Mouse (Mus musculus) adrenal gland, postnatal 36 days (tissue): ENCODE measurements around the gene Metap1d. TPM values are rescaled to one million over a fixed set of nuclear protein-coding genes. Genes with fewer than 3 reads are reported as not detected.

Source experiments
- DNase-seq, 2 experiments: peaks; one replicate each; pipeline ENCODE4 v3.0.0; 2021; ENCODE audit warnings: mixed read lengths in 1 of 2
- total RNA-seq, 2 experiments: library from RNA; stranded (reverse); gene quantifications; 2 replicates each; pipeline ENCODE4 v1.2.3; 2021

Gene Metap1d
- total RNA-seq, 2 experiments from 2014 or later, result 27.5 to 30.6 TPM

GRCm38 (mm10) chr2:71475311-71475710 lies 22.2 kb downstream of the Metap1d start:
- DNase-seq, result no peak

DNA sequence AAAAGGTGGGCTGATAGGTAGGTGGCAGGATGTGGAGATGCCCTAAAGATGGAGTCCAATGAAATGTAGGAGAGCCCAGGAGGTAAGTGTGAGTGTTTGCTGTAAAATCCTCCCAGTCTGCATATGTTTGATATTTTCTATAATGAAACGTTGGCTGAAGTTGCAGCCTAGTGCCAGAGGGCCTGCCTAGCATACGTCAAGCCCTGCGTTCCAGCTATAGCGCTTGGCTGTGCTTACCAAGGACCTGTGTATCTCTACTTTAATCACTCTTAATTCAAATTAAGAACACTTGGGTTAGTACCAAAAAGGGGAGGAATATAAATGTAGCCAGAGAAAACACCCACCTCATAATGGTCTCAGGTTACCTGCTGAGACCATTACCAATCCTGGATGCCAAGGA lies 22.7 kb downstream of the Metap1d start:
- no peak for DNase-seq

DNA sequence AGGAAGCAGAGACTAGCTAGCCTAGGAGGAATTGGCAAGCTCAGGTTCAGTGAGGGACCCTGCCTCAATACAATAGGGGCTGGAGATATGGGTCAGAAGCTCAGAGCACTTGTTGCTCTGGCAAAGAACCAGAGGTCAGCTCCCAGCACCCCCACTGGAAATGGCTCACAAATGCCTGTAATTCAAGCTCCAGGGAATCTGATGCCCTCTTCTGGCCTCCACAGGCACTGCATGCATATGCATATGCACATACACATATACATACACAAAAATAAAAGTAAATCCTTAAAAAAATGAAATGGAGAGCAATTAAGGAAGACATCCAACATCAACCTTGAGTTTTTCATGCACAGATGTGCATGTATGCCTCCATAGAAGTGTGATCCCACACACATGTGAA lies 24.7 kb downstream of the Metap1d start:
- no peak for DNase-seq

DNA sequence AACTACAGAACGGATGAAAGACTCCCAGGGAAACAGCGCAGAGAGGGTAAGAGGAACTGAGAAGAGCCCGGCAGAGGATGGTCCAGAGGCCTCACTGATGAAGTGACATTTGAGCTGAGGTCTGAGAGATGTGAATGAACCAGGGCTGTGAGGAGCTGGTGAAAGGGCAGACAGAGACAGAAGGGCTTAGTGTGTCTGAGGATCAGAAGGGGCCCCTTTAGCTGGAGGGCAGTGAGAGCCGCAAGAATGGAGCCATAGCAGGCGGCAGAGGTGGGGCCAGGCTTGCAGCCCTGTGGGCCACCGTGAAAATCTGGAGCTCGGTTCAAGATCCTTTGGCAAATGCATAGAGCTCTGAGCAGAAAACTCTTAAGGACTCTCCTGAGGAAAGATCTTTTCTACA lies 26.8 kb downstream of the Metap1d start:
- no peak for DNase-seq

DNA sequence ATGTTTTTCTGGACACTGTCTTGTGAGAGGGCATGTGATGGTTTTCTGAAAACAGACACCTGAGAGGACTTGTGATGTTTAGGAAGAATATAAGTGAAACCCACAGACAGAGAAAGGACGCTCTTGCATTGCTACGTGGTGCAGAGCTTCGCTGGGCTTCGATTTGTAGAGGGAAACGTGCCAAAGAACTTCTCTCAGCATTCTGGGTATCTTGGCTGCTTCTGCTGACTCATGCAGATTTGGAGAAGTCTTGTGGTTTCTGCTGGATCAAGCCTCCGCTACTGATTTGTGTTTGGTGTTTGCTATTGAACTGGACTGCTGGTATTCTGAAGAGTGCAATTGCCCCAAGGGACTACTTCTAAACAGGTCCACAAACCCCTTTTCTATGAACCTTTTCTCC lies 28.7 kb downstream of the Metap1d start:
- DNase-seq, result no peak

DNA sequence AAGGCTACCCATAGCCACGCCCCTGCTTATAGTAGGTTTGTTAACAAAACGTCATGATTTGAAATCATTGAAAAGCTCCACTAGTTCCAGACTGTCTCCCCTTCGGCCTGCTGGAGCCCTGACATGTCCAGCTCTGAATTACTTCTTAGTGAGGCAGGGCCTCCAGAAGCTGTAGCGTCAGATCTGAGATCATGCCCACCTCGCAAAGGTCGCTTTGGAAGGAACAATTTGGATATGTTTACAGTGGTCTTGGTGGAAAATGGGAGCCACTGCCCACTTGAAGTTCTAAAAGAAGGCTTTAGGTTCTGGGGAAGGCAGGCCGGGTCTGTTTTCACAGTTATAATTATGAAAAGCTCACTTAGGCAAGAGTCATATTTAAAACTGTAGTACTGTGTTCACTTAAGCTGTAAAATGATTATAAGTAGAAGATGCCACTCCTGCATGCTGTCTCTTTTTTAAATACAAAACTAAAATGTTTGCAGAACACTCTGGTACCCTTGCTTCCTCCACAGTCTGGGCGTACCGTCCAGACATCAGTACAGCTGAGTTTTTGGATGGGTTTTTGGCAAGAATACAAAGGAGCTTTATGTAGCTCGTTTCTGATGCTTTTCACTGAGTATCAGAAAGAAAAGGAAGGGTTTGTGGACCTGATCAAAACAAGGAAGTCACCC lies 30.1 kb downstream of the Metap1d start:
- DNase-seq, result no peak

DNA sequence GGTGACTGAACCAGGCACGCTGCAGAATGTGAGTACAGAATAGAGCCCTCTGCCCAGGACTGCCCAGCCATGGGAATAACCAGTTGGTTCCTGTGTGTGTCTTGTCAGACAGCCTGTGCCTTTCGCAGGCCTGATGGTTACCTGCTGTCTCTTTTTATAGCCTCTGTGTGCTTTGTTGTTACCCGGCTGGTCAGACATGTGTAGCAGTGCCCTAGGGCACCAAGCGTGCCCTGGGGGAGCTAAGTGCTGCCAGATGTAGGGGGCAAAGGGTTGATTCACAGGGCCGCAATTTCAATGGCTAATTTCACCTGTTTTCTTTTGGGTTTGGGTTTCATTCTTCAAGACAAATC lies 30.6 kb downstream of the Metap1d start:
- no peak for DNase-seq

- DNase-seq, result no peak
Observed at GRCm38 (mm10) chr2:71491295-71491694, 38.2 kb downstream of the Metap1d start.

GRCm38 (mm10) chr2:71493161-71493683 lies 40.1 kb downstream of the Metap1d start:
- DNase-seq, result no peak

- no peak for DNase-seq
Observed at GRCm38 (mm10) chr2:71494503-71494902, 41.4 kb downstream of the Metap1d start.

DNA sequence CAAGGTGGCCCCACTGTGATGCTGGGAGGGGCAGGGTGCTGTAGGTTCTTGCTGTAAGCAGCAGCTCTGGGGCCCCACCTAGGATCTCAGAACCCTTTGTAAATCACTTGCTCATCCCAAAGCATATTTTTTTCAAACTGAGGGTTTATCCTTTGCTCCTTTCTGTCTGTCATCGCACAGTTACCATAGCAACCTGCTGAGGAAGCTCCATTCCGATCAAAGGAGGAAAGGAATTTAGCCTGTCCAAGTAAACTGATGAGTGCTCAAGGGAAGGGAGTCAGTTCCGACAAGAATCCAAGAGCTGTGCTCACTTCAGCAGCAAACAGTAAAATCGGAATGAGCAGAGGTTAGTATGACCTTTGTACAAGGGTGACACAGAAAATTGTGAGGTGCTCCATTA lies 41.9 kb downstream of the Metap1d start:
- no peak for DNase-seq

DNA sequence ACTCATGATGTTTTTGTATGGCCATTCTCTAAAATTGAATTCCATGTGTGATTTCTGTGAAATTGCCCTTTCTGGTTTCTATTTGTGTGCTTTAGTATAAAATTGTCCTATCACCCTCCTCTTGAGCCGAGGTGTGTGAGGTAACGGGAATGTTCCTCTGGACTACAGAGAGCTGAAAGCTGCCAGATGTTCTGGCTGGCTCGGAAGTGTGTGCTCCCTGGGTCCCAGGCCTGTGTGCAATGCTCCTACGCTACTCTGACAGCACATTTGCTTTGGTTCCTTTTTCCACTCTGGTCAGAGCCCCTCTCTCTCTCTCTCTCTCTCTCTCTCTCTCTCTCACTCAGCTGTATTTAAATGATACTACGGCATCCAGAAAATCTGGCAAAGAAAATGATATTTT lies 44.1 kb downstream of the Metap1d start:
- DNase-seq, result no peak

GRCm38 (mm10) chr2:71499276-71500230 lies 46.5 kb downstream of the Metap1d start:
- DNase-seq, result peak; percentile 14 to 20

GRCm38 (mm10) chr2:71504852-71505251 lies 51.8 kb downstream of the Metap1d start:
- no peak for DNase-seq

- no peak for DNase-seq
Observed at GRCm38 (mm10) chr2:71511209-71511608, 58.1 kb downstream of the Metap1d start.

DNA sequence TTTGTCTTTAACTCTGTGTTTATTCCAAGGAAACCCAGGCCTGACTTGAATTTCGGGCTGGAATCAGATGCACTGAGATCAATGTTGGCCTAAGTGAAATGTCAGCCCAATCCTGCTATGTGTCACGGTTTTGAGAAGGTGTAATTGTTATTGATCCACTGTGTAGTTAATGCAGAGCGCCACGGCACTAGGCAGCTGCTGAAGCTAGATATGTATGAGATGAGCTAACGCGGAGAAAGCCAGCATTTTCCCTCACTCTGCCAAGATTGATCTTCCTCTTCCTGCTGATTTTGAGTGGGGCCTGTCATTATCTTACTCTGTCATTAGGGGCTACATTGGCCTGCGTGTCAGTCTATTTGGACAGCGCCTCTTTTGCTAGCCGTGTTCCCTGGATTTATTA lies 59.2 kb downstream of the Metap1d start:
- DNase-seq, result no peak

GRCm38 (mm10) chr2:71516995-71517394 lies 63.9 kb downstream of the Metap1d start:
- DNase-seq, result no peak

GRCm38 (mm10) chr2:71517466-71518099 lies 64.5 kb downstream of the Metap1d start:
- DNase-seq, result no peak

- no peak for DNase-seq
Observed at GRCm38 (mm10) chr2:71522871-71523270, 69.8 kb downstream of the Metap1d start.

- no peak for DNase-seq
Observed at GRCm38 (mm10) chr2:71523431-71523830, 70.4 kb downstream of the Metap1d start.

DNA sequence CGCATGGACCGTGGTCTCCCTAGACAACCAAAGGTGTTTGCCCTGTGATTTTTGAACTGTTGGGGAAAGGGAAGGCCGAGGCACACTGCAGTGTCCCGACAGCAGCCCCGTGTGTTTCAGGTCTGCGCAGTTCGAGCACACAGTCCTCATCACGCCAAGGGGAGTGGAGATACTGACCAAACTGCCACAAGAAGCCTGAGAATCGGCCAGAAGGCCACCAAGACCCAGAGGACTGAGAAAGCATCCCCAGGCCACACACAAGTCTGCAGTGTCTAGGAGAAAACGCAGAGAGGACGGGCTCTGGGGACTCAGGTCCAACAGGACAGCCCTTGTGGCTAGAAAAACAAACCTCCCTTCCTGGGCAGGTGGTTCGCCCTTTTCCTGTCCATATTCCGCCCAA lies 71.7 kb downstream of the Metap1d start:
- DNase-seq, result no peak

- no peak for DNase-seq
Observed at GRCm38 (mm10) chr2:71526595-71527322, 73.7 kb downstream of the Metap1d start.
